Mouse (Mus musculus): ENCODE measurements around the gene Gm20498. TPM values are rescaled to one million over a fixed set of nuclear protein-coding genes. Genes with fewer than 3 reads are reported as not detected.
"Not testable (repeated sequence)": the region's sequence is repeated elsewhere in the genome, so short reads cannot be mapped to it uniquely, and the experiment has no call there.

The Gm20498 gene
- polyA plus RNA-seq, 1 experiment = 26.8 TPM

GRCm38 (mm10) chr12:81533029-81533419 lies 319 bp upstream of the Gm20498 start:
- Histone ChIP-seq H3K36me3 (ENCODE audit: control insufficient read depth, insufficient read depth, low read length, poor library complexity, severe bottlenecking) (no peaks in the 10 kb centered on the region), H3K4me3 (ENCODE audit: low read depth, low read length) (peak overlapping the region; percentile 83), H3K27me3 (ENCODE audit: control insufficient read depth, insufficient read depth, low read length, poor library complexity, severe bottlenecking) (no peaks in the 10 kb centered on the region), H3K27ac (ENCODE audit: insufficient read depth, low read length) (no peak overlapping the region), H3K9me3 (replicated peaks; ENCODE audit: control insufficient read depth, insufficient read depth, low read length, poor library complexity, severe bottlenecking) (no peaks in the 10 kb centered on the region), H3K4me1 (ENCODE audit: control insufficient read depth, insufficient read depth, low read length) (no peaks in the 10 kb centered on the region), H3K9ac (ENCODE audit: low read depth, poor library complexity, severe bottlenecking) (peak overlapping the region; percentile 23; the same call in 1 of the 2 replicates)
- TF ChIP-seq CTCF (IDR thresholded peaks at IDR 0.05; ENCODE audit: low read depth, low read length) = no peak
- TF ChIP-seq POLR2A (IDR thresholded peaks at IDR 0.05; ENCODE audit: insufficient read depth, low read length) = no peak

GRCm38 (mm10) chr12:81530587-81530986 lies 2.1 kb downstream of the Gm20498 start:
- not testable (repeated sequence) for H3K9me3 ChIP-seq (replicated peaks; ENCODE audit: control insufficient read depth, insufficient read depth, low read length, poor library complexity, severe bottlenecking); H3K4me1 ChIP-seq (ENCODE audit: control insufficient read depth, insufficient read depth, low read length); H3K36me3 ChIP-seq (ENCODE audit: control insufficient read depth, insufficient read depth, low read length, poor library complexity, severe bottlenecking); H3K9ac ChIP-seq (ENCODE audit: low read depth, poor library complexity, severe bottlenecking); H3K27me3 ChIP-seq (ENCODE audit: control insufficient read depth, insufficient read depth, low read length, poor library complexity, severe bottlenecking); H3K27ac ChIP-seq (ENCODE audit: insufficient read depth, low read length)
- peak overlapping the region; percentile 4; the same call in 1 of the 2 replicates for H3K4me3 ChIP-seq (ENCODE audit: low read depth, low read length)

DNA sequence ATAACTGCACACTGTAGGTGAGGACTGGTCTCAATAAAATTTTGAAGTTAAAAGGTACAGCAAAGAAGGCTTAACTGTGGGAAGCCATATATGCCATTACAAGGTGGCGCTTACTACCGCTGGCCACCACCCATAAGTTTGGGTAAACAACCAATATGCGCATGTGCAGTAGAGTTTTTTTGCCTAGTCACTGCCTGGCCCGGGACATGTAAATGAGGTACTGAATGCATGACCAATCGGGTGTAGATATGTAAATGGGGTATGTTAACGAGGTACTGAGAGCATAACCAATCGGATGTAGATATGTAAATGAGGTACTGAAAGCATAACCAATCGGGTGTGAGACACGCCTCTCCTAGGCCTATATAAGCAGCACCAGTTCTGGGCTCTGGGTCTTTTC lies 35.8 kb downstream of the Gm20498 start:
- H3K4me1 ChIP-seq (ENCODE audit: control insufficient read depth, insufficient read depth, low read length); H3K27me3 ChIP-seq (ENCODE audit: control insufficient read depth, insufficient read depth, low read length, poor library complexity, severe bottlenecking); H3K9ac ChIP-seq (ENCODE audit: low read depth, poor library complexity, severe bottlenecking); H3K36me3 ChIP-seq (ENCODE audit: control insufficient read depth, insufficient read depth, low read length, poor library complexity, severe bottlenecking); H3K4me3 ChIP-seq (ENCODE audit: low read depth, low read length); H3K9me3 ChIP-seq (replicated peaks; ENCODE audit: control insufficient read depth, insufficient read depth, low read length, poor library complexity, severe bottlenecking); H3K27ac ChIP-seq (ENCODE audit: insufficient read depth, low read length): not testable (repeated sequence)

DNA sequence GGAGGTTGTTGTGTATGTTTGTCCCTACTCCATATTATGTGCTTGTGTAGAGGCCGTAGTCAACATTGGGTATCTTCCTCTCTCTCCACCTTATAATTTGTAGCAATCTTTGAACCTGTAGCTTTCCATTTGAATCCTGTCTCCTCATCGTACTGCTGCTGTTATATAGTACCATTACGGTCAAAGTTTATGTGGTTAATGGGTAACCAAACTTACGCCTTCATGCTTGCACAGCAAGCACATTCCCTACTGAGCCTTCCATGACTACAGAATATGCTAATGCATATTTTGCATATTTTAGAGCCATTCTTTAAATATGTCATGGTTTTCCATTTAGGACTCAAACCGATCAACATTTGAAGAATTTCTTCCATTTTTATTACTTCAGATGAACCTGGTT lies 42.2 kb downstream of the Gm20498 start:
- H3K9me3 ChIP-seq (replicated peaks; ENCODE audit: control insufficient read depth, insufficient read depth, low read length, poor library complexity, severe bottlenecking) = 0 out of 2 replicates have a peak, but pooled peaks cover 2% of the 10 kb centered on the region
- no peak overlapping the region for H3K4me3 ChIP-seq (ENCODE audit: low read depth, low read length)
- no peaks in the 10 kb centered on the region for H3K36me3 ChIP-seq (ENCODE audit: control insufficient read depth, insufficient read depth, low read length, poor library complexity, severe bottlenecking)
- H3K4me1 ChIP-seq (ENCODE audit: control insufficient read depth, insufficient read depth, low read length) = no peaks in the 10 kb centered on the region
- TF ChIP-seq CTCF (IDR thresholded peaks at IDR 0.05; ENCODE audit: low read depth, low read length) = no peak
- no peak for TF ChIP-seq EP300 (IDR thresholded peaks at IDR 0.05; ENCODE audit: insufficient read depth, low read depth, low read length)
- no peak for TF ChIP-seq POLR2A (IDR thresholded peaks at IDR 0.05; ENCODE audit: insufficient read depth, low read length)
- no peak overlapping the region for H3K27ac ChIP-seq (ENCODE audit: insufficient read depth, low read length)
- no peak overlapping the region for H3K9ac ChIP-seq (ENCODE audit: low read depth, poor library complexity, severe bottlenecking)
- H3K27me3 ChIP-seq (ENCODE audit: control insufficient read depth, insufficient read depth, low read length, poor library complexity, severe bottlenecking) = no peaks in the 10 kb centered on the region

GRCm38 (mm10) chr12:81485311-81485710 lies 47.4 kb downstream of the Gm20498 start:
- Histone ChIP-seq H3K4me3 (ENCODE audit: low read depth, low read length) (peak overlapping the region; percentile 35), H3K9me3 (replicated peaks; ENCODE audit: control insufficient read depth, insufficient read depth, low read length, poor library complexity, severe bottlenecking) (no peaks in the 10 kb centered on the region), H3K36me3 (ENCODE audit: control insufficient read depth, insufficient read depth, low read length, poor library complexity, severe bottlenecking) (no peaks in the 10 kb centered on the region), H3K27ac (ENCODE audit: insufficient read depth, low read length) (no peak overlapping the region), H3K4me1 (ENCODE audit: control insufficient read depth, insufficient read depth, low read length) (no peaks in the 10 kb centered on the region), H3K9ac (ENCODE audit: low read depth, poor library complexity, severe bottlenecking) (peak overlapping the region; percentile 18), H3K27me3 (ENCODE audit: control insufficient read depth, insufficient read depth, low read length, poor library complexity, severe bottlenecking) (no peaks in the 10 kb centered on the region)
- TF ChIP-seq EP300 (IDR thresholded peaks at IDR 0.05; ENCODE audit: insufficient read depth, low read depth, low read length) (no peak), CTCF (IDR thresholded peaks at IDR 0.05; ENCODE audit: low read depth, low read length) (no peak), POLR2A (IDR thresholded peaks at IDR 0.05; ENCODE audit: insufficient read depth, low read length) (no peak)

DNA sequence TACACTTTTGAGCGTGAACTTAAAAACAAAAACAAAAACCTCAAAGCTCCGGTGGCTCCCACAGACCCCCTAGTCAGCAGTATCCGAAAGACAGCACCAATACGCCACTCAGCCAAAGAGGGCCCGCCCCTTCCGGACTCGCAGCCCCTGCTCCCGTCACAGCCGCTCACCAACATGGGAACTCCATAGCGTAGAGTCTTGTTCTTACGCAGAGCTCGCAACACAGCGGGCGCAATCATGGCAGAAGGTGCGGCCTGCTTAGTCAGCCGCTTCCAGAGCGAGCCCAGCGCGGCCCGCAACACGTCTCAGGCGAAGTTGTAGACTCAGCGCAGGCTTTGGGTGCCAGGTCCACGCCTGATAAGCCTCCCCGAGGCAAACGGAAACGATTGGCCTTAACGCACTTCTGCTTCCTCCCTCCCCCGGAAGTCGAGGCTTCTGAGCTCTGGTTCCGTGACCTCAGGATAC lies 47.9 kb downstream of the Gm20498 start, which contains the start of gene Cox16:
Gene Cox16, minus strand, starts transcription at position 401 of the 465 bp plus-strand sequence.
- H3K9me3 ChIP-seq (replicated peaks; ENCODE audit: control insufficient read depth, insufficient read depth, low read length, poor library complexity, severe bottlenecking) = no peaks in the 10 kb centered on the region
- H3K9ac ChIP-seq (ENCODE audit: low read depth, poor library complexity, severe bottlenecking) = peak within 1 kb of the TSS; percentile 18
- no peaks in the 10 kb centered on the region for H3K27me3 ChIP-seq (ENCODE audit: control insufficient read depth, insufficient read depth, low read length, poor library complexity, severe bottlenecking)
- H3K4me3 ChIP-seq (ENCODE audit: low read depth, low read length) = peak within 1 kb of the TSS; percentile 72
- H3K4me1 ChIP-seq (ENCODE audit: control insufficient read depth, insufficient read depth, low read length) = no peaks in the 10 kb centered on the region
- H3K27ac ChIP-seq (ENCODE audit: insufficient read depth, low read length) = peak within 1 kb of the TSS; percentile 21
- no peaks in the 10 kb centered on the region for H3K36me3 ChIP-seq (ENCODE audit: control insufficient read depth, insufficient read depth, low read length, poor library complexity, severe bottlenecking)
- TF ChIP-seq CTCF (IDR thresholded peaks at IDR 0.05; ENCODE audit: low read depth, low read length) (no peak), POLR2A (IDR thresholded peaks at IDR 0.05; ENCODE audit: insufficient read depth, low read length) (peak; percentile 45), EP300 (IDR thresholded peaks at IDR 0.05; ENCODE audit: insufficient read depth, low read depth, low read length) (no peak)

Data from ES-Bruce4 (cell line).